Mouse (Mus musculus): ENCODE measurements around the gene Elavl1. TPM values are rescaled to one million over a fixed set of nuclear protein-coding genes. Genes with fewer than 3 reads are reported as not detected.

The Elavl1 gene
- polyA plus RNA-seq, 1 experiment from 2014 or later, result 144 TPM

DNA sequence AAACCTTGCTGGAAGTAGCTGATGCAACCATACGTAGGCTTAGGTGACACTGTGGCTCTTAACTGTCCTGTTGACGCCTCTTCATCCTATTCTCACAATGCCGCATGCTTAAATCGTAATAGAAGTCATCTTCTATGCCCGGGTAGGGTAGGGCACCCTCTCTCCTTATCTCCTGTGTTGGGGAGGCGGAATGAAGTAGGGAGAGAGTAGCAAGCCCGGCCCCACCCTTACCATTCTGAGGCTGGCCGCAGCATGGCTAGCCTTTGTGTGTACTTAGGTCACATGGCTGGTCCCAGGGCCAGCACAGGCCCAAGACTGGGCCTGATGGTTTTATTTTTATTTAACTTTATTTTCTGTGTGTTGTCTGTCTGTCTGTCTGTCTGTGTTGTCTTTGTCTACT lies 78.0 kb downstream of the Elavl1 start:
- no peak overlapping the region for H3K27ac ChIP-seq
- H3K4me1 ChIP-seq (replicated peaks), result peaks cover 41% of the 10 kb centered on the region
- no peaks in the 10 kb centered on the region for H3K27me3 ChIP-seq
- H3K36me3 ChIP-seq, result peaks cover 72% of the 10 kb centered on the region
- ATAC-seq (ENCODE audit: low read depth) (peak; percentile 32; the same call in 1 of the 2 replicates), DNase-seq (no peak)
- no peak overlapping the region for H3K9ac ChIP-seq
- no peak overlapping the region for H3K4me3 ChIP-seq (replicated peaks)
- H3K4me2 ChIP-seq, result no peak overlapping the region
- no peaks in the 10 kb centered on the region for H3K9me3 ChIP-seq (replicated peaks)
- 78% methylated on average over 8 of the region's 8 CpGs for WGBS (ENCODE audit: insufficient replicate concordance)

GRCm38 (mm10) chr8:4245737-4246136 lies 79.5 kb downstream of the Elavl1 start:
- H3K36me3 ChIP-seq, result peaks cover 84% of the 10 kb centered on the region

DNA sequence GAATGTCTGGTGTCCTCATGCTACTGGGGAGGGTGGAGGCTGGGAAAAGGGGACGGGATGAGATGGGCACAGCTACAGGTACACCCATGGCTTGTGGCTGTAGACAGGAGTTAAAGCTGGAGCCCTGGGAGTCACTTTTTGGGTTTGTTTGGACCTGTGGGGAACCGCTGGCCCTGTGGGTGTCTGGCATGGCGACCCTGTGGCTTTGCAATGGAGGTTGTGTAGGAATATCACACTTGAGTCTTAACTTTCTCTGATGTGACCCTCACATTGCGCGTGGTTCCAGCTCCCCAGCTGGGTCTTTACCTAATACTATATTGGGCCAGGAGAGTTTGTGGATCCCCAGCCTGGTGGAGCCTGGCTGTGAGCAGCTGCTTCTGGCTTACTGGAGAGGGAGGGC lies 80.2 kb downstream of the Elavl1 start:
- Histone ChIP-seq H3K27ac (no peak overlapping the region), H3K4me1 (replicated peaks) (peaks cover 45% of the 10 kb centered on the region), H3K36me3 (peaks cover 87% of the 10 kb centered on the region), H3K9ac (no peak overlapping the region), H3K4me2 (no peak overlapping the region), H3K4me3 (replicated peaks) (no peak overlapping the region), H3K9me3 (replicated peaks) (no peaks in the 10 kb centered on the region), H3K27me3 (no peaks in the 10 kb centered on the region)
- ATAC-seq (ENCODE audit: low read depth) (no peak), DNase-seq (no peak)
- 88% methylated on average over 5 of the region's 5 CpGs for WGBS (ENCODE audit: insufficient replicate concordance)

More at GRCm38 (mm10) chr8:4245737-4246136, 79.5 kb downstream of the Elavl1 start:
- H3K27ac ChIP-seq, result no peak overlapping the region
- WGBS (ENCODE audit: insufficient replicate concordance), result 87% methylated on average over 13 of the region's 13 CpGs
- DNase-seq (no peak), ATAC-seq (ENCODE audit: low read depth) (no peak)
- H3K9ac ChIP-seq, result no peak overlapping the region
- H3K27me3 ChIP-seq, result no peaks in the 10 kb centered on the region
- no peaks in the 10 kb centered on the region for H3K9me3 ChIP-seq (replicated peaks)
- no peak overlapping the region for H3K4me2 ChIP-seq
- H3K4me3 ChIP-seq (replicated peaks), result no peak overlapping the region
- H3K4me1 ChIP-seq (replicated peaks), result peaks cover 45% of the 10 kb centered on the region

GRCm38 (mm10) chr8:4239193-4239890 lies 85.9 kb downstream of the Elavl1 start:
- DNase-seq (no peak), ATAC-seq (ENCODE audit: low read depth) (peak; percentile 45)
- Histone ChIP-seq H3K4me1 (replicated peaks) (peaks cover 47% of the 10 kb centered on the region), H3K9me3 (replicated peaks) (no peaks in the 10 kb centered on the region), H3K4me2 (peak overlapping the region; percentile 91), H3K27me3 (peaks cover 5% of the 10 kb centered on the region; the same call in 1 of the 2 replicates), H3K27ac (peak overlapping the region; percentile 97), H3K9ac (peak overlapping the region; percentile 86), H3K36me3 (peaks cover 37% of the 10 kb centered on the region), H3K4me3 (replicated peaks) (peak overlapping the region; percentile 81)
- WGBS (ENCODE audit: insufficient replicate concordance), result 8% methylated on average over 19 of the region's 19 CpGs

- WGBS (ENCODE audit: insufficient replicate concordance), result under 1% methylated on average over 68 of the region's 71 CpGs
- peak within 1 kb of the TSS; percentile 81 for H3K4me3 ChIP-seq (replicated peaks)
- H3K36me3 ChIP-seq, result peaks cover 30% of the 10 kb centered on the region
- DNase-seq (peak; percentile 98), ATAC-seq (ENCODE audit: low read depth) (peak; percentile 93)
- H3K9ac ChIP-seq, result peak within 1 kb of the TSS; percentile 86
- H3K9me3 ChIP-seq (replicated peaks), result no peaks in the 10 kb centered on the region
- peak within 1 kb of the TSS; percentile 91 for H3K4me2 ChIP-seq
- H3K4me1 ChIP-seq (replicated peaks), result peaks cover 47% of the 10 kb centered on the region
- H3K27me3 ChIP-seq, result peaks cover 5% of the 10 kb centered on the region; the same call in 1 of the 2 replicates
- H3K27ac ChIP-seq, result peak within 1 kb of the TSS; percentile 97
Measured at GRCm38 (mm10) chr8:4238434-4239192, 86.6 kb downstream of the Elavl1 start, which contains the start of the genes Map2k7 and Gm49320. Map2k7 (plus strand) TSS chr8:4238740. Gm49320 (plus strand) TSS chr8:4238865.

GRCm38 (mm10) chr8:4237814-4238433 lies 87.3 kb downstream of the Elavl1 start:
- DNase-seq, result no peak
- H3K4me1 ChIP-seq (replicated peaks), result peaks cover 47% of the 10 kb centered on the region
- H3K27ac ChIP-seq, result peak overlapping the region; percentile 97
- no peaks in the 10 kb centered on the region for H3K9me3 ChIP-seq (replicated peaks)
- no peak; the same call in 1 of the 2 replicates for ATAC-seq (ENCODE audit: low read depth)
- H3K4me2 ChIP-seq, result peak overlapping the region; percentile 91
- WGBS (ENCODE audit: insufficient replicate concordance), result 18% methylated on average over 15 of the region's 15 CpGs
- peak overlapping the region; percentile 81 for H3K4me3 ChIP-seq (replicated peaks)
- H3K36me3 ChIP-seq, result peaks cover 23% of the 10 kb centered on the region
- peak overlapping the region; percentile 86 for H3K9ac ChIP-seq
- H3K27me3 ChIP-seq, result peaks cover 5% of the 10 kb centered on the region; the same call in 1 of the 2 replicates

Other genes with a start within 250 kb of the Elavl1 start
- gene Cd209f, start 219.6 kb downstream of the Elavl1 start, polyA plus RNA-seq (2015; fragmentation: Nextera tagmentation; extraction: Ambion mirVana), result 0.31 and 0.35 TPM in 2 replicates
- gene Cd209g, start 191.3 kb downstream of the Elavl1 start, polyA plus RNA-seq (2015; fragmentation: Nextera tagmentation; extraction: Ambion mirVana), result not detected in 2 replicates
- 5.6 and 6.3 TPM in 2 replicates for gene Evi5l, start 158.8 kb downstream of the Elavl1 start, polyA plus RNA-seq (2015; fragmentation: Nextera tagmentation; extraction: Ambion mirVana)
- 0.24 and 0.46 TPM in 2 replicates for gene Prr36, start 108.0 kb downstream of the Elavl1 start, polyA plus RNA-seq (2015; fragmentation: Nextera tagmentation; extraction: Ambion mirVana)
- 0.09 and 0.13 TPM in 2 replicates for gene Lrrc8e, start 98.6 kb downstream of the Elavl1 start, polyA plus RNA-seq (2015; fragmentation: Nextera tagmentation; extraction: Ambion mirVana)
- 10.6 and 11.2 TPM in 2 replicates for gene Map2k7, start 86.7 kb downstream of the Elavl1 start, polyA plus RNA-seq (2015; fragmentation: Nextera tagmentation; extraction: Ambion mirVana)
- gene Gm49320, start 86.5 kb downstream of the Elavl1 start, polyA plus RNA-seq (2015; fragmentation: Nextera tagmentation; extraction: Ambion mirVana), result 0.19 and 0.23 TPM in 2 replicates
- gene Tgfbr3l, start 77.2 kb downstream of the Elavl1 start, polyA plus RNA-seq (2015; fragmentation: Nextera tagmentation; extraction: Ambion mirVana), result 0.61 and 0.66 TPM in 2 replicates
- 19.7 and 20.3 TPM in 2 replicates for gene Snapc2, start 72.3 kb downstream of the Elavl1 start, polyA plus RNA-seq (2015; fragmentation: Nextera tagmentation; extraction: Ambion mirVana)
- gene Ctxn1, start 66.1 kb downstream of the Elavl1 start, polyA plus RNA-seq (2015; fragmentation: Nextera tagmentation; extraction: Ambion mirVana), result 3.0 TPM in 2 replicates
- gene Timm44, start 49.5 kb downstream of the Elavl1 start, polyA plus RNA-seq (2015; fragmentation: Nextera tagmentation; extraction: Ambion mirVana), result 38.1 and 44.1 TPM in 2 replicates
- 8.9 and 9.2 TPM in 2 replicates for gene Ccl25, start 203 bp downstream of the Elavl1 start, polyA plus RNA-seq (2015; fragmentation: Nextera tagmentation; extraction: Ambion mirVana)
- 1.9 and 2.1 TPM in 2 replicates for gene Cers4, start 167.6 kb upstream of the Elavl1 start, polyA plus RNA-seq (2015; fragmentation: Nextera tagmentation; extraction: Ambion mirVana)